Mouse (Mus musculus): ENCODE results near the gene Icam4.
"Not testable (repeated sequence)": the region's sequence is repeated elsewhere in the genome, so short reads cannot be mapped to it uniquely, and the experiment has no call there.

Gene Icam4

GRCm38 (mm10) chr9:21029291-21030054, at the start of gene Icam4:
TSS of gene Icam4 (plus strand) at chr9:21029373.
- in situ Hi-C loops (cut with MboI) = loop anchor here (5.0 kb wide), 1 partner anchor 43 kb away; the partner anchor contains the start of genes Fdx1l and Gm49373

GRCm38 (mm10) chr9:20979769-20980168, 49.4 kb upstream of the Icam4 start:
- in situ Hi-C loops (cut with MboI) = no loop called here

GRCm38 (mm10) chr9:20982171-20982570, 47.0 kb upstream of the Icam4 start:
- in situ Hi-C loops (cut with MboI) = no loop called here

GRCm38 (mm10) chr9:20983169-20983568, 46.0 kb upstream of the Icam4 start:
- in situ Hi-C loops (cut with MboI) = no loop called here

- in situ Hi-C loops (cut with MboI) = no loop called here
Measured at GRCm38 (mm10) chr9:20986952-20987686, 42.1 kb upstream of the Icam4 start.

- in situ Hi-C loops (cut with MboI) = no loop called here
Measured at GRCm38 (mm10) chr9:20987953-20988352, 41.2 kb upstream of the Icam4 start.

- in situ Hi-C loops (cut with MboI) = no loop called here
Measured at GRCm38 (mm10) chr9:20990861-20991260, 38.3 kb upstream of the Icam4 start.

- in situ Hi-C loops (cut with MboI) = no loop called here
Measured at GRCm38 (mm10) chr9:20991587-20991986, 37.6 kb upstream of the Icam4 start.

- in situ Hi-C loops (cut with MboI) = no loop called here
Measured at GRCm38 (mm10) chr9:20993165-20993898, 35.8 kb upstream of the Icam4 start.

GRCm38 (mm10) chr9:20995069-20995468, 34.1 kb upstream of the Icam4 start:
- in situ Hi-C loops (cut with MboI) = no loop called here

- in situ Hi-C loops (cut with MboI) = no loop called here
Measured at GRCm38 (mm10) chr9:20997065-20997464, 32.1 kb upstream of the Icam4 start.

- in situ Hi-C loops (cut with MboI) = not testable (repeated sequence)
Measured at GRCm38 (mm10) chr9:20998337-20998736, 30.8 kb upstream of the Icam4 start.

- in situ Hi-C loops (cut with MboI) = loop anchor here (10.0 to 25.0 kb wide), 2 partner anchors 106 to 136 kb away; partner anchors contain the start of genes Cdc37, Eif3g and Tyk2
Measured at GRCm38 (mm10) chr9:21000811-21001210, 28.4 kb upstream of the Icam4 start.

- in situ Hi-C loops (cut with MboI) = loop anchor here (10.0 to 25.0 kb wide), 2 partner anchors 107 to 136 kb away; partner anchors contain the start of genes Cdc37, Eif3g and Tyk2
Measured at GRCm38 (mm10) chr9:21001651-21002200, 27.4 kb upstream of the Icam4 start.

- in situ Hi-C loops (cut with MboI) = loop anchor here (10.0 to 25.0 kb wide), 2 partner anchors 107 to 135 kb away; partner anchors contain the start of genes Cdc37, Eif3g and Tyk2
Measured at GRCm38 (mm10) chr9:21002270-21002626, 26.9 kb upstream of the Icam4 start.

- in situ Hi-C loops (cut with MboI) = loop anchor here (10.0 to 25.0 kb wide), 2 partner anchors 108 to 134 kb away; partner anchors contain the start of genes Cdc37, Eif3g and Tyk2
Measured at GRCm38 (mm10) chr9:21002627-21003551, 26.3 kb upstream of the Icam4 start, which contains the start of gene Mrpl4. TSS of gene Mrpl4 (plus strand) at chr9:21002738.

GRCm38 (mm10) chr9:21007313-21007952, 21.7 kb upstream of the Icam4 start:
- in situ Hi-C loops (cut with MboI) = loop anchor here (10.0 to 25.0 kb wide), 2 partner anchors 113 to 130 kb away; partner anchors contain the start of genes Cdc37, Eif3g and Tyk2

- in situ Hi-C loops (cut with MboI) = loop anchor here (10.0 to 25.0 kb wide), 2 partner anchors 113 to 129 kb away; partner anchors contain the start of genes Cdc37, Eif3g and Tyk2
Measured at GRCm38 (mm10) chr9:21008007-21008406, 21.2 kb upstream of the Icam4 start.

GRCm38 (mm10) chr9:21010362-21010761, 18.8 kb upstream of the Icam4 start:
- in situ Hi-C loops (cut with MboI) = loop anchor here (25.0 kb wide), 1 partner anchor 127 kb away; the partner anchor contains the start of genes Cdc37 and Tyk2
